Mouse (Mus musculus) heart, postnatal 0 days (tissue): Measurements from ENCODE around the gene Ppp1r14a. TPM values are rescaled to one million over a fixed set of nuclear protein-coding genes. Genes with fewer than 3 reads are reported as not detected.

Source experiments
- ATAC-seq: fragments of 200-750 bp; cut with Nextera tagmentation; 2 replicates; pipeline ENCODE4 v1.8.0; 2017; ENCODE audit warnings: low read depth, moderate number of reproducible peaks, moderate library complexity; ENCODE audit not compliant: insufficient read depth
- DNase-seq: peaks from one replicate; pipeline ENCODE4 v3.0.0-alpha.2; 2016; ENCODE audit warnings: low spot score
- H3K27ac ChIP-seq: fragments of 300-500 bp; sonication (generic); 2 replicates; pipeline ENCODE4 v1.5.1; 2014; ENCODE audit warnings: low read depth, mild to moderate bottlenecking
- H3K27me3 ChIP-seq: fragments of 300-500 bp; sonication (generic); 2 replicates; pipeline ENCODE4 v1.6.1; 2014; ENCODE audit warnings: low read length, mixed read lengths; ENCODE audit not compliant: control insufficient read depth, insufficient read depth
- H3K36me3 ChIP-seq: fragments of 300-500 bp; sonication (generic); replicated peaks from 2 replicates; pipeline ENCODE4 v1.6.1; 2014; ENCODE audit warnings: low read length, mixed read lengths; ENCODE audit not compliant: control insufficient read depth, insufficient read depth
- H3K4me1 ChIP-seq: fragments of 300-500 bp; sonication (generic); 2 replicates; pipeline ENCODE4 v1.6.1; 2014; ENCODE audit warnings: antibody characterized with exemption; ENCODE audit not compliant: control insufficient read depth, insufficient read depth
- H3K4me2 ChIP-seq: fragments of 300-500 bp; sonication (generic); 2 replicates; pipeline ENCODE4 v1.6.1; 2014; ENCODE audit warnings: low read depth, mild to moderate bottlenecking, low read length, moderate library complexity
- H3K4me3 ChIP-seq: fragments of 300-500 bp; sonication (generic); 2 replicates; pipeline ENCODE4 v1.5.1; 2014; ENCODE audit warnings: low read depth, low read length
- H3K9ac ChIP-seq: fragments of 300-500 bp; sonication (generic); replicated peaks from 2 replicates; pipeline ENCODE4 v1.6.1; 2014; ENCODE audit warnings: low read depth, low read length, mixed read lengths
- H3K9me3 ChIP-seq: fragments of 300-500 bp; sonication (generic); replicated peaks from 2 replicates; pipeline ENCODE4 v1.6.1; 2016; ENCODE audit warnings: low read length; ENCODE audit not compliant: control insufficient read depth
- CTCF ChIP-seq: IDR thresholded peaks from 2 replicates; pipeline ENCODE4 v1.5.1; 2016; ENCODE audit warnings: antibody characterized with exemption, control low read depth, low read depth
- EP300 ChIP-seq: IDR thresholded peaks from 2 replicates; pipeline ENCODE4 v1.6.1; 2016; ENCODE audit warnings: antibody characterized with exemption, low read depth
- WGBS: fragments of 180-500 bp; shearing (Covaris S2); extraction: QIAGEN DNeasy Blood & Tissue Kit; methylation state at CpG from one replicate; pipeline ENCODE4 v1.1.7; 2014; 5-methylcytosine and 5-hydroxymethylcytosine counted together
- polyA plus RNA-seq: library from polyadenylated mRNA; unstranded; fragments of >200 nt; fragmentation: Nextera tagmentation; extraction: Ambion mirVana; gene quantifications from 2 replicates; pipeline ENCODE4 v1.2.1, GENCODE M21; 2015
- total RNA-seq: library from RNA; depleted of rRNA; stranded (reverse); fragments of >200 nt; gene quantifications from 2 replicates; pipeline ENCODE4 v1.2.3, GENCODE M21; 2014; ENCODE audit warnings: low replicate concordance

Gene Ppp1r14a
- total and polyA plus RNA-seq, 2 experiments from 2014 or later = 17.9 to 61.8 TPM

DNA sequence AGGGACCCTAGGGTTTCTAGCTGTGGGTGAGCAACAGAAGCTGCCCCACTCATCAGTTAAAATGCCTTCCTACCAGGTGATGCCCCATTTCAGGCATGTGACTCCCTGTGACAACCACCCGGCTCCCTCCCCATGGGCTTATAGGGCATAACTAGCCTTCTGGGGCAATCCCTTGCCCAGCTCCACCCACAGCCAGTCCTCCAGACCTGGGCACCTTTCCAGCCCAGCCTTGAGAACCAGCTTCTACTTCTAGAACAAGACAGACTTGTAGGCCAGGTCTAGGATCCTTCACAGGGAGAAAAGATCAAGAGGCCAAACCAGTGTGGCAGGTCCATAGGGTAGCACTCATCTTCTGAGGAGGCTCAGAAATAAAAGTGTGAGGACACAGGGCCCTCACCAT is 31.7 kb upstream of the Ppp1r14a start:
- 94% methylated on average over 1 of the region's 1 CpGs for WGBS
- Histone ChIP-seq H3K27me3 (no peaks in the 10 kb centered on the region), H3K4me1 (peaks cover 9% of the 10 kb centered on the region; the same call in 1 of the 2 replicates), H3K4me3 (no peak overlapping the region), H3K27ac (peak overlapping the region; percentile 47), H3K9ac (no peak overlapping the region), H3K9me3 (no peaks in the 10 kb centered on the region), H3K4me2 (no peak overlapping the region), H3K36me3 (peaks cover 14% of the 10 kb centered on the region)
- no peak for TF ChIP-seq EP300
- ATAC-seq (no peak), DNase-seq (no peak)

DNA sequence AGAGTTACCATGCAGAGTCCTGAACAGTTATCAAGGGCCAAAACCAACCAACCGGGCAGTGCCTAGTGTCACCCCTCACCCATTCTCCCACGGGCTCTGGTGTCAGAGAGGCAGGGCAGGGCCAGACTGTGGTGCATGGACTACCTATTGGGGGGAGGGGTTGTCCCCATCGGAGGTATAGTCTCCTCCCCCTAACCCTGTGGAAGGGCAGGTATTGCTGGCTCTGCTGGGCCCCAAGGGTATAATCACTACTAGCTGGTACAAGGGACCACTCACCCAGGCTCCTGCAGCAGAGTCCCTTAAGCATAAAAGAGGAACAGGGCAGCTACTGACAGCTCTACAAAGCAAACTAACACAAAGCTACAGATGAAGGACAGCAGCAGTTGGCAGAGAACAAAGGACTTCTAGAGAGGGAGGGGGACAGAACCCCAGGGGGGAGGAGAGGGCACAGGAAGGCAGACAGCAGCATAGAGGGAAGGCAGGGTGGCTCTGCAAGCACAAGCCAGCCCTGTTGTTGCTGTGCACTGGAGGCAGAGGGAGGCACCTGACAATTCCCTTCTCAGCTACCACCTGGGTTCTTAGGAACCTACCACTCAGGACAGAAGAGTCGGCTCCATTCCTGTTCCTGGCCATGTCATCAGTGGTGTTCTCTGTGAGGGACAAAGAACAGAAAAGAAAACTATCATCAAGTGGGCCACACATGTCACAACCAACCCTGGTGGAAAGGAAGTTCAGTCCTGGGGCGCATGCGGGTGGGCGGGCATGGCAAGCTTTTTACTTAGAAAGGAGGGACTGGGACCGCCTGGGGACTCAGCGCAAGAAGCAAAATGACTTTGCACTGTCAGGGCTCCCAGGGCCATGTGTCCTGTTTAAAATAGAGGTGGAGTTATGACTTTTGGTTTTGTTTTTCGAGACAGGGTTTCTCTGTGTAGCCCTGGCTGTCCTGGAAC is 29.1 kb upstream of the Ppp1r14a start:
- TF ChIP-seq CTCF (no peak), EP300 (no peak)
- no peak overlapping the region for H3K9ac ChIP-seq
- no peak for DNase-seq
- no peaks in the 10 kb centered on the region for H3K27me3 ChIP-seq
- peaks cover 16% of the 10 kb centered on the region; the same call in 1 of the 2 replicates for H3K4me1 ChIP-seq
- H3K4me2 ChIP-seq = no peak overlapping the region
- 74% methylated on average over 10 of the region's 10 CpGs for WGBS
- ATAC-seq = no peak
- no peaks in the 10 kb centered on the region for H3K9me3 ChIP-seq
- no peak overlapping the region for H3K27ac ChIP-seq
- peaks cover 11% of the 10 kb centered on the region for H3K36me3 ChIP-seq
- H3K4me3 ChIP-seq = no peak overlapping the region

GRCm38 (mm10) chr7:29262151-29262550 is 27.0 kb upstream of the Ppp1r14a start:
- TF ChIP-seq CTCF (no peak), EP300 (no peak)
- Histone ChIP-seq H3K27ac (peak overlapping the region; percentile 71), H3K27me3 (no peaks in the 10 kb centered on the region), H3K9ac (no peak overlapping the region), H3K9me3 (no peaks in the 10 kb centered on the region), H3K4me3 (no peak overlapping the region), H3K4me1 (peaks cover 16% of the 10 kb centered on the region; the same call in 1 of the 2 replicates), H3K36me3 (peaks cover 7% of the 10 kb centered on the region; the same call in 1 of the 2 replicates), H3K4me2 (no peak overlapping the region)
- WGBS = 49% methylated on average over 6 of the region's 6 CpGs
- DNase-seq (no peak), ATAC-seq (no peak)

DNA sequence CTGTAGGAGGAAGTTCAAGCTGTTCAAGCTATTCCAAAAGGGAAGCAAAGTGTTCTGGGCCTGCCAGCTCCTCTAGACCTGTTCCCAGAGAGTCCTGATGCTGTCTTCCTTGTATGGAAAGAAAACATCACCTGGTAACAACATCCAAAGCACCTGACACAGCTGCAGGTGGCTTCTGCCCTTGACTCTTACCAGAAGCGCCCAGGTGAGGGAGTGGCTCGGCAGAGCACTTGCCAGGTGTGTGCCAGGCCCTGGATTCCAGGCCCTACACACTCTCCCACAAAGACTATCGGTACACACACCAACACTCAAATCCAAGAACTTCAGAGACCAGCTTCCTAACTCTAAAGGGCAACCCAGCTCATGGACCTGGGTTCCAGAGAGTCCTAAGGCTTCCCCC is 25.3 kb upstream of the Ppp1r14a start:
- no peak overlapping the region for H3K9ac ChIP-seq
- H3K27me3 ChIP-seq = no peaks in the 10 kb centered on the region
- ATAC-seq (no peak), DNase-seq (no peak)
- WGBS = 85% methylated on average over 3 of the region's 3 CpGs
- no peak overlapping the region for H3K4me3 ChIP-seq
- no peak overlapping the region for H3K27ac ChIP-seq
- H3K9me3 ChIP-seq = no peaks in the 10 kb centered on the region
- peaks cover 16% of the 10 kb centered on the region; the same call in 1 of the 2 replicates for H3K4me1 ChIP-seq
- H3K36me3 ChIP-seq = no peaks in the 10 kb centered on the region
- no peak overlapping the region for H3K4me2 ChIP-seq
- TF ChIP-seq EP300 (no peak), CTCF (no peak)

DNA sequence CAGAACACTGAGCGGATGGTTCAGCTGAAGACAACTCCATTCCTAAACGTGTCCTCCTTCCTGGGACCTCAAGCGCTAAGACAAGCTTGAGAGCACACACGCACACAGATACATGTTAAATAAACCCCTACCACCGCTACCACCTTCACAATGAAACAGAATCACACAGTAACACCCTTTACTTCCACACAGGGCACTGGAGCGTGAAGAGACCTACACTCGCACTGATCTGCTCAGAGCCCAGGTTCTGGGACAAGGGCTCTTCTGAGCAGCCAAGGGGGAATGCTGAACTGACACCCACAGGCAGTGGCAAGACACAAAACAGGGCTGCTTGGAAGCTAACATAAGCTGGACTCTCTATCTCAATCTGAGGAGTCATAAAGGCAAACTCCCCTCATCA is 23.5 kb upstream of the Ppp1r14a start:
- H3K9me3 ChIP-seq = no peaks in the 10 kb centered on the region
- no peak overlapping the region for H3K4me2 ChIP-seq
- TF ChIP-seq CTCF = no peak
- no peak overlapping the region for H3K9ac ChIP-seq
- no peak overlapping the region for H3K4me3 ChIP-seq
- H3K36me3 ChIP-seq = no peaks in the 10 kb centered on the region
- ATAC-seq (no peak), DNase-seq (no peak)
- peaks cover 11% of the 10 kb centered on the region; the same call in 1 of the 2 replicates for H3K4me1 ChIP-seq
- H3K27ac ChIP-seq = no peak overlapping the region
- H3K27me3 ChIP-seq = no peaks in the 10 kb centered on the region
- 75% methylated on average over 7 of the region's 7 CpGs for WGBS
